Mouse (Mus musculus): Measurements from ENCODE around the gene Slc35f6.

DNA sequence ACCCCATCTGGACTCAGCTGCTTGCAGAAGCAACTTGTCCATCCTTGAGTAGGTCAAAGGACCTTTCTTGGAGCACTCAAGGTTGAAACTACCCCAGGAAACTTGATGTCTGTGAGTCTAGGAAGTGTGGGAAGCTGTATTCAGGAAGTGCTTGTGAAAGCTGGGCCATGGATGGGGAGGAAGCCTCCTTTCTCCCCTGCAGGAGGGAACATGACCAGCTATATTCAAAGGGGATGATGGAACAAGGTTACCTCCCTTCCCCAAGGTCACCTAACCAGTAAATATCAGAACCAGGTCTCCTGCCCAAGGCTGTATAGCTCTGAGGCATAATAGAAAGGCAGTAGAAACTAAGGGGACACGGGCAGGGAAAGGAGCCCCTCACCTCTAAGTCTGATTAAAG is 15.6 kb upstream of the Slc35f6 start:
- no peak for TF ChIP-seq CHD2 (IDR thresholded peaks at IDR 0.05; ENCODE audit: low read depth, low read length)
- no peak for TF ChIP-seq MAFK (IDR thresholded peaks at IDR 0.05; ENCODE audit: insufficient read depth, low read depth, low read length)
- no peak for TF ChIP-seq ZNF384 (IDR thresholded peaks at IDR 0.05; ENCODE audit: low read depth, low read length)
- TF ChIP-seq ZC3H11A (IDR thresholded peaks at IDR 0.05; ENCODE audit: borderline replicate concordance, low read depth, low read length), result no peak
- no peak for TF ChIP-seq HCFC1 (IDR thresholded peaks at IDR 0.05; ENCODE audit: borderline replicate concordance, insufficient read depth, low read length)

All from ES-E14 (cell line).